Mouse (Mus musculus): Measurements from ENCODE around the gene Myom1.

DNA sequence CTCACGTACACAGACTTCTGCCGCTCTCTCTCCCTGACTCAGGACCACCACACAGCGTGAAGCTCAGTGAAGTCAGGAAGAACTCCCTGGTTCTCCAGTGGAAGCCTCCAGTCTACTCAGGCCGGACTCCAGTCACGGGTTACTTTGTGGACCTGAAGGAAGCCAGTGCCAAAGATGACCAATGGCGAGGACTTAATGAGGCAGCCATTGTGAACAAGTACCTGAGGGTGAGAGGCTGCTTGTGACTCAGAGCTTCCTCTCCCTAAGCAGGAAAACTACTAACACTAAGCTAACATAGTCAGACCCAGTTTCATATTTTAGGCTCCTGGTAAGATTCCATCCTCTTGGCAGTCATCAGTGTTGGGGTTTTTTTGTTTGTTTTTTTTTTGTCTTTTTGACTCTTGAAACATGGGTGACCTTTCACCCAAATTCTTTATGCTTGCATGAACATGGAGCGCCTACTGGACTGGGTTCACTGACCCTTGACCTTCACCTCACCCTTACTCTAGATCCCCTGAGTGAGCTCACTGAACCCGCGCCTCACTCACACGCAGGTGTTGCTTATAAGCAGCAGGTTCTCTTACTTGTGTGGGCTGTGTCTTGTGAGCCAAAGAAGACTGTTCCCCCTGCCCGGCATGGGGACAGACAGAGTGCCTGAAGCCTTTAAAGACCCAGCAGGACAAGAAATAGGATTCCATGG lies 87.5 kb downstream of the Myom1 start:
- TF ChIP-seq GATA1 (IDR thresholded peaks at IDR 0.05; ENCODE audit: low read length) = no peak
- TF ChIP-seq TAL1 (IDR thresholded peaks at IDR 0.05; ENCODE audit: low read length) = no peak

All from erythroblast, embryonic 14.5 days (primary cell).